Mouse (Mus musculus) bone marrow, adult 2 months (tissue): ENCODE data around the gene Phactr2. TPM values are rescaled to one million over a fixed set of nuclear protein-coding genes. Genes with fewer than 3 reads are reported as not detected.

ENCODE experiments used
- H3K27ac ChIP-seq: fragments of 200-500 bp; 2 replicates; pipeline ENCODE4 v1.5.1; 2012; ENCODE audit warnings: low read depth, mild to moderate bottlenecking, control low read depth, inconsistent platforms, low read length; ENCODE audit not compliant: control insufficient read depth, poor library complexity, insufficient read depth
- H3K4me1 ChIP-seq: fragments of 200-500 bp; 2 replicates; pipeline ENCODE4 v1.6.1; 2011; ENCODE audit warnings: low read length; ENCODE audit not compliant: control insufficient read depth, insufficient read depth
- H3K4me3 ChIP-seq: fragments of 200-500 bp; replicated peaks from 2 replicates; pipeline ENCODE3; 2011; ENCODE audit warnings: mild to moderate bottlenecking, low read depth, low read length, control low read depth; ENCODE audit not compliant: control insufficient read depth
- CTCF ChIP-seq: fragments of 200-500 bp; IDR thresholded peaks from 2 replicates; pipeline ENCODE4 v1.5.1; 2011; ENCODE audit warnings: low read length, control low read depth; ENCODE audit not compliant: control insufficient read depth, insufficient read depth
- POLR2A ChIP-seq: fragments of 200-500 bp; IDR thresholded peaks from 2 replicates; pipeline ENCODE4 v1.6.1; 2011; ENCODE audit warnings: low read depth, mild to moderate bottlenecking, control low read depth, low read length, borderline replicate concordance; ENCODE audit not compliant: control insufficient read depth
- WGBS: fragments of 180-500 bp; shearing (Covaris S2); methylation state at CpG from one replicate; pipeline ENCODE4 v1.1.7; 2018; 5-methylcytosine and 5-hydroxymethylcytosine counted together
- polyA plus RNA-seq: library from polyadenylated mRNA; stranded (reverse); fragments of >200 nt; gene quantifications from 2 replicates; pipeline ENCODE4 v1.2.4, GENCODE M21; 2011; ENCODE audit warnings: low replicate concordance; ENCODE audit not compliant: missing spikeins, insufficient read depth, insufficient read length

The Phactr2 gene
- polyA plus RNA-seq, 1 experiment, result 12.8 TPM

- TF ChIP-seq POLR2A (no peak), CTCF (no peak)
- no peaks in the 10 kb centered on the region for H3K4me1 ChIP-seq
- no peak overlapping the region for H3K27ac ChIP-seq
- 85% methylated on average over 11 of the region's 11 CpGs for WGBS
- no peak overlapping the region for H3K4me3 ChIP-seq
Measured at GRCm38 (mm10) chr10:13363499-13364285, 110.5 kb downstream of the Phactr2 start.

- Histone ChIP-seq H3K27ac (no peak overlapping the region), H3K4me1 (no peaks in the 10 kb centered on the region), H3K4me3 (no peak overlapping the region)
- TF ChIP-seq CTCF, result no peak
- TF ChIP-seq POLR2A, result no peak
Measured at GRCm38 (mm10) chr10:13360913-13361312, 113.3 kb downstream of the Phactr2 start.

GRCm38 (mm10) chr10:13359846-13360245, 114.4 kb downstream of the Phactr2 start:
- no peaks in the 10 kb centered on the region for H3K4me1 ChIP-seq
- TF ChIP-seq CTCF, result no peak
- no peak for TF ChIP-seq POLR2A
- H3K27ac ChIP-seq, result no peak overlapping the region
- H3K4me3 ChIP-seq, result no peak overlapping the region
- WGBS, result 85% methylated on average over 5 of the region's 5 CpGs

- Histone ChIP-seq H3K27ac (no peak overlapping the region), H3K4me1 (no peaks in the 10 kb centered on the region), H3K4me3 (no peak overlapping the region)
- WGBS, result 67% methylated on average over 3 of the region's 3 CpGs
- TF ChIP-seq CTCF, result no peak
- TF ChIP-seq POLR2A, result no peak
Measured at GRCm38 (mm10) chr10:13358679-13359078, 115.5 kb downstream of the Phactr2 start.

GRCm38 (mm10) chr10:13346609-13347290, 127.5 kb downstream of the Phactr2 start:
- Histone ChIP-seq H3K4me1 (no peaks in the 10 kb centered on the region), H3K4me3 (no peak overlapping the region), H3K27ac (no peak overlapping the region)
- TF ChIP-seq POLR2A, result no peak
- WGBS, result 85% methylated on average over 5 of the region's 5 CpGs

- no peaks in the 10 kb centered on the region for H3K4me1 ChIP-seq
- H3K4me3 ChIP-seq, result no peak overlapping the region
- H3K27ac ChIP-seq, result no peak overlapping the region
- WGBS, result 83% methylated on average over 3 of the region's 3 CpGs
- TF ChIP-seq CTCF (no peak), POLR2A (no peak)
Measured at GRCm38 (mm10) chr10:13340583-13340982, 133.6 kb downstream of the Phactr2 start.

GRCm38 (mm10) chr10:13336964-13337363, 137.2 kb downstream of the Phactr2 start:
- Histone ChIP-seq H3K4me3 (no peak overlapping the region), H3K4me1 (no peaks in the 10 kb centered on the region; the same call in 1 of the 2 replicates), H3K27ac (no peak overlapping the region)
- TF ChIP-seq CTCF (no peak), POLR2A (no peak)
- WGBS, result 87% methylated on average over 4 of the region's 4 CpGs

GRCm38 (mm10) chr10:13335814-13336213, 138.4 kb downstream of the Phactr2 start:
- no peak for TF ChIP-seq POLR2A
- TF ChIP-seq CTCF, result no peak
- WGBS, result 82% methylated on average over 6 of the region's 6 CpGs
- H3K4me3 ChIP-seq, result no peak overlapping the region
- H3K4me1 ChIP-seq, result no peaks in the 10 kb centered on the region; the same call in 1 of the 2 replicates
- H3K27ac ChIP-seq, result no peak overlapping the region
